Mouse (Mus musculus) heart, embryonic 10.5 days (tissue): ENCODE measurements around the gene Uqcrq. TPM values are rescaled to one million over a fixed set of nuclear protein-coding genes. Genes with fewer than 3 reads are reported as not detected.

ENCODE experiments used
- microRNA-seq: library from miRNA; unstranded; fragments of <30 nt; microRNA quantifications from one replicate; pipeline ENCODE4, GENCODE M21; 2017
- polyA plus RNA-seq: library from polyadenylated mRNA; unstranded; fragments of >200 nt; fragmentation: Nextera tagmentation; extraction: Ambion mirVana; gene quantifications from 2 replicates; pipeline ENCODE4 v1.2.1, GENCODE M21; 2016

Uqcrq gene
- polyA plus RNA-seq, 1 experiment from 2014 or later = 854 TPM

Small RNAs within 50 kb of the gene (microRNA-seq; reads per million reads assigned to microRNA genes)
- not detected for gene Mir6920

Other genes with a start within 250 kb of the Uqcrq start
- 98.3 and 109 TPM in 2 replicates for gene Hspa4, start 130.4 kb downstream of the Uqcrq start, polyA plus RNA-seq
- gene Zcchc10, start 106.2 kb downstream of the Uqcrq start, polyA plus RNA-seq = 19.2 and 21.9 TPM in 2 replicates
- 30.5 and 36.7 TPM in 2 replicates for gene Aff4, start 80.0 kb downstream of the Uqcrq start, polyA plus RNA-seq
- 0.45 TPM in 1 of 2 replicates, not detected in the other for gene Leap2, start 7.7 kb downstream of the Uqcrq start, polyA plus RNA-seq
- gene Gdf9, start 192 bp upstream of the Uqcrq start, polyA plus RNA-seq = 0.74 and 1.5 TPM in 2 replicates
- 0.10 and 0.16 TPM in 2 replicates for gene Gm10447, start 26.3 kb upstream of the Uqcrq start, polyA plus RNA-seq
- gene Shroom1, start 26.4 kb upstream of the Uqcrq start, polyA plus RNA-seq = 2.3 and 2.5 TPM in 2 replicates
- gene Gm9837, start 39.6 kb upstream of the Uqcrq start, polyA plus RNA-seq = not detected in 2 replicates
- not detected in 2 replicates for gene Gm9945, start 49.3 kb upstream of the Uqcrq start, polyA plus RNA-seq
- gene Sowaha, start 49.4 kb upstream of the Uqcrq start, polyA plus RNA-seq = 0.32 and 0.38 TPM in 2 replicates
- gene Sept8, start 88.4 kb upstream of the Uqcrq start, polyA plus RNA-seq = 20.1 and 22.9 TPM in 2 replicates
- 32.7 and 47.1 TPM in 2 replicates for gene Kif3a, start 136.5 kb upstream of the Uqcrq start, polyA plus RNA-seq
- gene Il4, start 187.8 kb upstream of the Uqcrq start, polyA plus RNA-seq = 0.39 and 0.72 TPM in 2 replicates
- not detected in 2 replicates for gene Il13, start 203.9 kb upstream of the Uqcrq start, polyA plus RNA-seq